Mouse (Mus musculus): Measurements from ENCODE around the gene Cbx2. TPM values are rescaled to one million over a fixed set of nuclear protein-coding genes. Genes with fewer than 3 reads are reported as not detected.

The Cbx2 gene
- polyA plus RNA-seq, 1 experiment from 2014 or later: 16.5 TPM

DNA sequence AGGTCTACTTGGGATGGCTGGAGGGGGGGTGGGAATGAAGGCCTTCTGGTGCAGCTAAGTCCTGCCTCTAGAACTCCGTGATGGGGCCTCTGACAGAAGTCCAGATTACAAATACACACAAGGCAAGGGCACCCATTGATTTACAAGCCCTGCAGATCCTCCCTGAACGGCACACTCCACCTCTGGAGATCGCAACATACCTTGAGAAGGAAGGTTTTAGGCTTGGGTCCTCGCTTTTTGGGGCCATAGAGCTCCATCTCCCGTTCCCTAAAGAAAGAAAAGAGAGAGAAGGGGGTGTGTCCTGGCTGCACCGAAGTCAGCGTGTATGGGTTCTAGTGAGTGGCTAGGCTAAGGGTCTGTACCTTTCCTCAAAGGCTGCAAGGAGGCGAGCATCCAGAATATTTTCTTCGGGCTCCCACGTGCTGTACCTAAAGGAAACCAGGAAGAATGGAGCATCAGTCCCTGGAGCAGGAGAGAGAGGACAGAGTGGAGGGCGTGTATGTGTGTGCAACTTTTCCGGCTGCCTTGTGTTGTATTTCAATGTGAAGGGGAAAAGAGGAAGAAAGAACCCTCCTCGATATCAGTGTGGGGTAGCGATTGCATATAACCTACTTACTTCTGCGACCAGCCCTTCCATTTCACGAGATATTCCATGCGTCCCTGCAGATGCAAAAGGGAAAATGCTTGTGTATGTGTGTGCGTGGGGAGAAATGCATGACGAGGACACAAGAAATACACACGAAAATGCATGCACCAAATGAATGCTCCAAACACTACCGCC lies 17.2 kb downstream of the Cbx2 start:
- peak overlapping the region; percentile 89 for H3K4me2 ChIP-seq (ENCODE audit: low read depth, low read length)
- no peak for ATAC-seq (ENCODE audit: insufficient read depth, low FRiP score)
- no peaks in the 10 kb centered on the region for H3K9me3 ChIP-seq (replicated peaks; ENCODE audit: control insufficient read depth, low read length)
- H3K4me3 ChIP-seq (replicated peaks; ENCODE audit: low read length): peak overlapping the region; percentile 72
- H3K9ac ChIP-seq (ENCODE audit: low read length): peak overlapping the region; percentile 84
- peak overlapping the region; percentile 70; the same call in 1 of the 2 replicates for H3K27ac ChIP-seq (ENCODE audit: low read length)
- H3K27me3 ChIP-seq (ENCODE audit: control insufficient read depth, insufficient read depth, low read length): peaks cover 72% of the 10 kb centered on the region
- WGBS: 18% methylated on average over 21 of the region's 21 CpGs
- H3K36me3 ChIP-seq (ENCODE audit: control insufficient read depth, insufficient read depth, low read length): no peaks in the 10 kb centered on the region
- peaks cover 45% of the 10 kb centered on the region for H3K4me1 ChIP-seq (ENCODE audit: control insufficient read depth, insufficient read depth, low read length)

DNA sequence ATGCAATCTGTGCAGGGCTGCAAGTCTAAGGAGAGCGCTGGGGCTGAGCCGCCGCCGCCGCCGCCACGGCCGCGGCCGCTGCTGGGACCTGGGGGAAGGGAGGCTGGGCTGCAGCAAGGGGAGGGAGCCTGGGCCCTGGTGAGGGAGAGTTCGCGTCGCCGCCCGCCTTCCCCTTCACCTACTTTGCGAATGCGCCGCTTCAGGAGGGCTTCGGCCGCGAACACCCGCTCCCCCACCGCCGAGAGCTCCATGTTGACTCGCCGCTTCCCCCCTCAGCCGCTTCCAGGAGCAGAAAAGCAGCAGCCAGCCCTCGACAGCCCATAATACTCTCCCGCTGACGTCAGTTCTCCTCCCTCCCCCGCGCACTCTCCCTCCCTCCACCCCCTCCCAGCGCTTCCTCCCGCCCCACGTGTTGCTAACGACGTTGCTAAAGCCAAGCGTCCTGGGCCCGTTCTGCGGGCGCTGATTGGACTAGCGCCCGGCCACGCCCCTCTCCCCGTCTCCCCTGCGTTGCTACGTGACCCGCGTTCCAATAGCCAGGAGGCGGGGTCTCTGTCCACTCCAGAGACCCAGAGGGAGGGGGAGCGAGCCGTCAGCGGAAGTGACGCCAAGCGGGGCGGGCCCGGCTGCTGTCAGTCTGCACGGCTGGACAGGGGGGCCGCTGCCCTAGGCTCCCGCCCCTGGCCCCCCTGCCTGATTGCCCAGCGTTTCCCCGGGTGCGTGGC lies 18.0 kb downstream of the Cbx2 start, which contains the start of gene Cbx8:
Gene Cbx8 (minus strand): TSS at position 370 of the 725 bp plus-strand sequence.
- WGBS: under 1% methylated on average over 63 of the region's 63 CpGs
- H3K4me3 ChIP-seq (replicated peaks; ENCODE audit: low read length): peak within 1 kb of the TSS; percentile 72
- peaks cover 47% of the 10 kb centered on the region for H3K4me1 ChIP-seq (ENCODE audit: control insufficient read depth, insufficient read depth, low read length)
- peak within 1 kb of the TSS; percentile 84 for H3K9ac ChIP-seq (ENCODE audit: low read length)
- ATAC-seq (ENCODE audit: insufficient read depth, low FRiP score): peak; percentile 96
- no peaks in the 10 kb centered on the region for H3K36me3 ChIP-seq (ENCODE audit: control insufficient read depth, insufficient read depth, low read length)
- H3K4me2 ChIP-seq (ENCODE audit: low read depth, low read length): peak within 1 kb of the TSS; percentile 96
- peak within 1 kb of the TSS; percentile 70 for H3K27ac ChIP-seq (ENCODE audit: low read length)
- H3K27me3 ChIP-seq (ENCODE audit: control insufficient read depth, insufficient read depth, low read length): peaks cover 72% of the 10 kb centered on the region
- no peaks in the 10 kb centered on the region for H3K9me3 ChIP-seq (replicated peaks; ENCODE audit: control insufficient read depth, low read length)

DNA sequence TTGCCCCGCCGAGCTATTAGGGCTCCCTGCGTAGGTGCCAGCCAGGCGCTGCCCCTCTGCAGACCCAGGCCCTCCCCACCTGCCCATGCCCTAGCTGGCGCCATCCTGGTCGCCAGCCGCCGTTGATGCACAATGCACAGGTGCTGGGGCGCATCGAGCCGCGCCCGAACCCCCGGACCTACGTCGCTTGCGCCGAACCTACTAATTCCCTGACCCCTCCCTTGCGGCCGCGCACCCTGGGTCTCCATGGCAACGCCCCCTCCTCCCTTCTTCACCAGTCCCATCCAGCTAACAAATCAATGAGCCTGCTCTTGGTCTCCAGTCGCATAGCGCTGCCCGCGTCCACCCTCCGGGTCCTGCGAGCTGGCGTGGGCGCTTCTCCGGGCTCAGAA lies 18.6 kb downstream of the Cbx2 start:
- Histone ChIP-seq H3K9ac (ENCODE audit: low read length) (peak overlapping the region; percentile 74), H3K4me3 (replicated peaks; ENCODE audit: low read length) (peak overlapping the region; percentile 66), H3K27ac (ENCODE audit: low read length) (no peak overlapping the region), H3K4me1 (ENCODE audit: control insufficient read depth, insufficient read depth, low read length) (peaks cover 50% of the 10 kb centered on the region), H3K36me3 (ENCODE audit: control insufficient read depth, insufficient read depth, low read length) (no peaks in the 10 kb centered on the region), H3K4me2 (ENCODE audit: low read depth, low read length) (peak overlapping the region; percentile 96), H3K9me3 (replicated peaks; ENCODE audit: control insufficient read depth, low read length) (no peaks in the 10 kb centered on the region), H3K27me3 (ENCODE audit: control insufficient read depth, insufficient read depth, low read length) (peaks cover 72% of the 10 kb centered on the region)
- ATAC-seq (ENCODE audit: insufficient read depth, low FRiP score): peak; percentile 42
- under 1% methylated on average over 31 of the region's 31 CpGs for WGBS

DNA sequence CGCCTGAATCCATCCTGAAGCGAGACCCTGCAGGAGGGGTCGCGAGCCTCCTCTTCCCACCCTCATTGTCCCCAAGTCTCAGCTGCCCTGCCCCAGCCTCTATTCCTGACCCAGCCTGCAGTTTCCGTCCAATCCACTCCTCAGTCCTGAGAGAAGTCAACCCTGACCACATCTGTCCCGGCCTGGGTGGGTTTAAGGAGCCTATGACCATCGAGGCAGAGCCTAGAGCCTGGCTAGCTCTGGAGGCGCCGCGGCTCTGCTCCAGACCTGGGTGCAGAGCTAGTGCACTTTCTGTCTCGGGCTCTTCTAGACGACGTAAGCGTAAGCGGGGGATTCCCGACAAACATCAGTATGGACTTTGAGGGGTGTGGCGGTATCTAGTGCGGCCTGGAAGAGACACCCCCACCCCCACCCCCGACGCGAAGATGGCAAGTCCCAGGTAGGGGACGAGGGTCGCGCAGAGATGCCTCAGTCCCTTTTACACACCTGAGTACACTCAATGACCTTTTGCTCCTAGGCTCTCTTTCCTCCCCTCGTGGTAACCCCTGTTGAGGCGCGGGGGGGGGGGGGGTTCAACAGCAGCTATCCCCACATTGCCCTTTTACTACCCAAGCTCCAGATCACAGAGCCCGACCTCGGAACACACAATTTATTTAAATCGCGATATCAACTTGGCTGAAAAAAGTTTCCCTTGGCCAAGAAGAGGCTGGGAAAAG lies 19.1 kb downstream of the Cbx2 start:
- Histone ChIP-seq H3K9me3 (replicated peaks; ENCODE audit: control insufficient read depth, low read length) (no peaks in the 10 kb centered on the region), H3K4me1 (ENCODE audit: control insufficient read depth, insufficient read depth, low read length) (peaks cover 56% of the 10 kb centered on the region), H3K27ac (ENCODE audit: low read length) (no peak overlapping the region), H3K4me2 (ENCODE audit: low read depth, low read length) (peak overlapping the region; percentile 96), H3K36me3 (ENCODE audit: control insufficient read depth, insufficient read depth, low read length) (no peaks in the 10 kb centered on the region), H3K9ac (ENCODE audit: low read length) (peak overlapping the region; percentile 74), H3K4me3 (replicated peaks; ENCODE audit: low read length) (peak overlapping the region; percentile 66), H3K27me3 (ENCODE audit: control insufficient read depth, insufficient read depth, low read length) (peaks cover 74% of the 10 kb centered on the region)
- WGBS: under 1% methylated on average over 31 of the region's 31 CpGs
- no peak for ATAC-seq (ENCODE audit: insufficient read depth, low FRiP score)

DNA sequence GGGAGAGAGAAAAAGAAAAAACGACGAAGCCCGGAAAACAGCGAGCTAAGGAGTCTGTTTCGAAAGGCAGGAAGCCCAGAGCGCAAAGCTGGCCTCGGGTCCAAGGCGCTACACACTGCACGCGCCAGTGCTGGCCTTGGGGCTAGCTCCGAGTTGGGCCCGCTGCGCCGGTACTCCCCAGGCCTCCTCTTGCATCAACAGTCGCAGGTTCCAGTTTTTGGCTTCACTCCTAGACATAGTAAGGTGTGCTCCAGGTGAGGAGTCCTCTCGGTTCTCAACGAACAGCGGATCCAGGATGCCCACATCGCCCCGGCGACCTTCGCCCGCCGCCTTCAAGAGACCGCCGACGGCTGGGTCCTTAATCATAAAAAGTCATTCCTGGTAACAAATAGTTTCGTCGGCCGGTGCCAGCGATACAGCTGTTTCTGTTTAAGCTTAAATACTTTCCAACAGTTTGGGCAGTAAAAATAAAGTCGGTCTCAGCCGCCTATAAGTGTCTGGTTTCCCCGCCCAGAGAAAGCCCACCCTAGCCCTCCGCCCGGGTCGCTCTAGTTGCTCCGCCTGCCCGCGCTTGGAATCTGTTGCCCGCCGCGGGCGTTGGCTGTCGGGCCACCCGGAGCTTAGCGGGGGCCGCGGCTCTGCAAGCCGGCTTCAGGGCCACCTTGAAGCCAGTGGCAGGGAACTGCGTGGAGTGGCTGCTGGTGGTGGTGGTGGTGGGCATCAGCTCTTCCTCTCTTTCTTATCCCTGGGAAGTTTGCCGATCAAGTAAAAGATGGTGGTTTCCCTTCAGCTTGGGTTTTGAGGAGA lies 19.9 kb downstream of the Cbx2 start:
- Histone ChIP-seq H3K4me3 (replicated peaks; ENCODE audit: low read length) (no peak overlapping the region; the same call in 1 of the 2 replicates), H3K4me1 (ENCODE audit: control insufficient read depth, insufficient read depth, low read length) (peaks cover 55% of the 10 kb centered on the region), H3K9ac (ENCODE audit: low read length) (0 out of 2 replicates have a peak overlapping the region, but pooled peaks have one; percentile 5), H3K27me3 (ENCODE audit: control insufficient read depth, insufficient read depth, low read length) (peaks cover 75% of the 10 kb centered on the region), H3K36me3 (ENCODE audit: control insufficient read depth, insufficient read depth, low read length) (no peaks in the 10 kb centered on the region), H3K4me2 (ENCODE audit: low read depth, low read length) (peak overlapping the region; percentile 19; the same call in 1 of the 2 replicates), H3K27ac (ENCODE audit: low read length) (no peak overlapping the region), H3K9me3 (replicated peaks; ENCODE audit: control insufficient read depth, low read length) (no peaks in the 10 kb centered on the region)
- WGBS: 1% methylated on average over 52 of the region's 52 CpGs
- no peak for ATAC-seq (ENCODE audit: insufficient read depth, low FRiP score)

DNA sequence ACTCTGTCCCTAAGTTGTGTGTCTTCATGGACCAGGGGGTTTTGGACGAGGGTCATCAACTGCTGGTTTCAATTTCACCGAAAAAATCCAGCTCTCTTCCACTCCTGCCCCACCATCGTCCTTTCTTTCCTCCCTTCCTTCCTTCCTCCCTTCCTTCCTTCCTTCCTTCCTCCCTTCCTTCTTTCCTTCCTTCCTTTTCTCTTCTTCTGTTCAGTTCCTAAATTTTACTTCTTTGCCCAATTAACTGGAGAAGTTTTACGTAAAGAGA lies 20.4 kb downstream of the Cbx2 start:
- H3K9me3 ChIP-seq (replicated peaks; ENCODE audit: control insufficient read depth, low read length): no peaks in the 10 kb centered on the region
- no peak overlapping the region for H3K4me2 ChIP-seq (ENCODE audit: low read depth, low read length)
- 8% methylated on average over 4 of the region's 4 CpGs for WGBS
- ATAC-seq (ENCODE audit: insufficient read depth, low FRiP score): no peak
- H3K4me1 ChIP-seq (ENCODE audit: control insufficient read depth, insufficient read depth, low read length): peaks cover 50% of the 10 kb centered on the region
- no peak overlapping the region for H3K9ac ChIP-seq (ENCODE audit: low read length)
- H3K4me3 ChIP-seq (replicated peaks; ENCODE audit: low read length): no peak overlapping the region
- H3K27me3 ChIP-seq (ENCODE audit: control insufficient read depth, insufficient read depth, low read length): peaks cover 75% of the 10 kb centered on the region
- no peak overlapping the region for H3K27ac ChIP-seq (ENCODE audit: low read length)
- no peaks in the 10 kb centered on the region for H3K36me3 ChIP-seq (ENCODE audit: control insufficient read depth, insufficient read depth, low read length)

DNA sequence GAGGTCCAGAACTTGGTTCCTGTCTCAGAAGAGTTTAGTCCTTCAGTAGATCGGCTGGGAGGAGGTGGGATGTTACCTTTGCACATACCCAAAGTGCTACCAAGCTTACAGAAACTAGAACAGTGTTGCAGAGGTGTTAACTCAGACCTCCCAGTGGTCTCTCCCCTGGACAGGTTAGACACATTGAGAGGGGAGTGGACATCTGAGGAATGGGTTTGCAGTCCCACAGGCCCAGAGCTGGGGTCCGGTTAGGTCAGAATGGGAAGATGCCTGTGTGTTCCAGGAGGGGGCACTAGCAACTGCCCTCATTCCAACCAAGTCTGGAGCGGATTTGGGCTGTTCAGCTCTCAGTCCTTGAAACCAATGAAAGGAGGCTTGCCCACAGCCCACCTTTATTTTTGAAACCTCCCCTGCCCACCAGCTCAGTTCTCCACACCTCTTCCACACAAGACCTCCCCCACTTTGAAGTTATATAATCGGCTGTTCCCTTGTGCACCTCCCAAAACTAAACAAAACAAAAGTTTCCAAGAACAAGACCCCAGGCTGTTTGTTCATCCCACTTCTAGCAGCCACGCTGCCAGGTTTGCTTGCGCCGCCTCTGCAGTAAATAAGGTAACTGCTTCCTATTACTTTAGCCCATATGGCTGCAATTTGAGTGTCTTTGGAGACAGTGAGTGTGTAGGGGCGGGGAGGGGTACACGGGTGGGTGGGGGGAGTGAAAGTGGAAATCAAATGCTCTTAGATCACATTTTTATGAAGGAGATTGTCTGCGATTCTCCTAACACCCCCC lies 21.2 kb downstream of the Cbx2 start:
- H3K36me3 ChIP-seq (ENCODE audit: control insufficient read depth, insufficient read depth, low read length): no peaks in the 10 kb centered on the region
- H3K27me3 ChIP-seq (ENCODE audit: control insufficient read depth, insufficient read depth, low read length): peaks cover 75% of the 10 kb centered on the region

More for the DNA sequence above, 21.2 kb downstream of the Cbx2 start:
- Histone ChIP-seq H3K4me3 (replicated peaks; ENCODE audit: low read length) (no peak overlapping the region), H3K4me2 (ENCODE audit: low read depth, low read length) (no peak overlapping the region), H3K9me3 (replicated peaks; ENCODE audit: control insufficient read depth, low read length) (no peaks in the 10 kb centered on the region), H3K27ac (ENCODE audit: low read length) (no peak overlapping the region), H3K9ac (ENCODE audit: low read length) (no peak overlapping the region), H3K4me1 (ENCODE audit: control insufficient read depth, insufficient read depth, low read length) (peaks cover 50% of the 10 kb centered on the region)
- WGBS: 7% methylated on average over 10 of the region's 10 CpGs
- ATAC-seq (ENCODE audit: insufficient read depth, low FRiP score): no peak

Data from stomach, embryonic 16.5 days (tissue).